Mouse (Mus musculus) retina, postnatal 1 day (tissue): ENCODE measurements at regions not wholly inside any gene's neighbourhood (a gene's known extent, or its start where the extent isn't known, plus 50 kb on each side); places are given as distances from the start of the nearest gene placed in this dataset.

Source experiments
- DNase-seq: peaks from one replicate; pipeline ENCODE4 v3.0.0-alpha.2; 2012

GRCm38 (mm10) chr4:53319051-53319450, 121.2 kb upstream of the Slc44a1 start:
- no peak for DNase-seq

- DNase-seq: no peak
These were observed 122.0 kb upstream of the Slc44a1 start for GRCm38 (mm10) chr4:53318181-53318580.

- no peak for DNase-seq
These were observed 122.8 kb upstream of the Slc44a1 start for GRCm38 (mm10) chr4:53317453-53317824.

- DNase-seq: peak; percentile 21
These were observed 123.3 kb upstream of the Slc44a1 start for GRCm38 (mm10) chr4:53316796-53317452.

GRCm38 (mm10) chr4:53315876-53316762, 124.1 kb upstream of the Slc44a1 start:
- DNase-seq: no peak

- no peak for DNase-seq
These were observed 124.9 kb upstream of the Slc44a1 start for GRCm38 (mm10) chr4:53315121-53315875.

- no peak for DNase-seq
These were observed 126.1 kb upstream of the Slc44a1 start for GRCm38 (mm10) chr4:53314076-53314475.

GRCm38 (mm10) chr4:53307121-53307520, 133.1 kb upstream of the Slc44a1 start:
- no peak for DNase-seq

- no peak for DNase-seq
These were observed 135.3 kb upstream of the Slc44a1 start for GRCm38 (mm10) chr4:53304782-53305385.

GRCm38 (mm10) chr4:53304290-53304654, 135.9 kb upstream of the Slc44a1 start:
- no peak for DNase-seq

GRCm38 (mm10) chr4:53303621-53304289, 136.5 kb upstream of the Slc44a1 start:
- DNase-seq: no peak

GRCm38 (mm10) chr4:53297975-53298374, 138.3 kb upstream of the Abca1 start:
- DNase-seq: no peak

- DNase-seq: no peak
These were observed 132.9 kb upstream of the Abca1 start for GRCm38 (mm10) chr4:53292606-53293005.

GRCm38 (mm10) chr4:53277741-53278525, 118.2 kb upstream of the Abca1 start:
- peak; percentile 51 for DNase-seq

GRCm38 (mm10) chr4:53270433-53270832, 110.7 kb upstream of the Abca1 start:
- DNase-seq: no peak

GRCm38 (mm10) chr4:53269999-53270398, 110.3 kb upstream of the Abca1 start:
- no peak for DNase-seq

- DNase-seq: no peak
These were observed 109.7 kb upstream of the Abca1 start for GRCm38 (mm10) chr4:53269251-53269842.

- DNase-seq: peak; percentile 22
These were observed 105.2 kb upstream of the Abca1 start for GRCm38 (mm10) chr4:53264901-53265300.

GRCm38 (mm10) chr4:53264501-53264900, 104.8 kb upstream of the Abca1 start:
- DNase-seq: peak; percentile 32

GRCm38 (mm10) chr4:53263776-53264175, 104.1 kb upstream of the Abca1 start:
- peak; percentile 83 for DNase-seq

- DNase-seq: no peak
These were observed 102.8 kb upstream of the Abca1 start for GRCm38 (mm10) chr4:53262466-53262865.
